Mouse (Mus musculus): ENCODE results near the gene Gm10300. TPM values are rescaled to one million over a fixed set of nuclear protein-coding genes. Genes with fewer than 3 reads are reported as not detected.

Gene Gm10300
- polyA plus RNA-seq, 1 experiment from 2014 or later, result 0.06 TPM

GRCm38 (mm10) chr4:132095043-132095442, 20.5 kb downstream of the Gm10300 start:
- no peak overlapping the region for H3K4me3 ChIP-seq
- H3K4me1 ChIP-seq, result peaks cover 2% of the 10 kb centered on the region; the same call in 1 of the 2 replicates
- 67% methylated on average over 7 of the region's 7 CpGs for WGBS
- H3K27ac ChIP-seq, result no peak overlapping the region
- no peaks in the 10 kb centered on the region for H3K27me3 ChIP-seq
- H3K9ac ChIP-seq, result no peak overlapping the region
- H3K36me3 ChIP-seq, result no peaks in the 10 kb centered on the region
- H3K9me3 ChIP-seq, result no peaks in the 10 kb centered on the region
- no peak overlapping the region for H3K4me2 ChIP-seq
- no peak for ATAC-seq (ENCODE audit: borderline replicate concordance, extremely low read depth, low FRiP score, low TSS enrichment)

- Histone ChIP-seq H3K36me3 (no peaks in the 10 kb centered on the region), H3K27ac (no peak overlapping the region), H3K4me1 (peaks cover 2% of the 10 kb centered on the region; the same call in 1 of the 2 replicates), H3K4me2 (no peak overlapping the region), H3K9ac (no peak overlapping the region), H3K27me3 (no peaks in the 10 kb centered on the region), H3K9me3 (no peaks in the 10 kb centered on the region), H3K4me3 (no peak overlapping the region)
- WGBS, result 47% methylated on average over 5 of the region's 5 CpGs
- ATAC-seq (ENCODE audit: borderline replicate concordance, extremely low read depth, low FRiP score, low TSS enrichment), result no peak
Observed at GRCm38 (mm10) chr4:132099548-132099947, 25.1 kb downstream of the Gm10300 start.

GRCm38 (mm10) chr4:132101152-132101551, 26.7 kb downstream of the Gm10300 start:
- Histone ChIP-seq H3K4me3 (no peak overlapping the region), H3K36me3 (no peaks in the 10 kb centered on the region), H3K4me1 (peaks cover 2% of the 10 kb centered on the region; the same call in 1 of the 2 replicates), H3K4me2 (no peak overlapping the region), H3K9ac (no peak overlapping the region), H3K9me3 (no peaks in the 10 kb centered on the region), H3K27ac (no peak overlapping the region), H3K27me3 (no peaks in the 10 kb centered on the region)
- ATAC-seq (ENCODE audit: borderline replicate concordance, extremely low read depth, low FRiP score, low TSS enrichment), result no peak
- WGBS, result 21% methylated on average over 3 of the region's 3 CpGs

GRCm38 (mm10) chr4:132108221-132108620, 33.7 kb downstream of the Gm10300 start:
- WGBS, result 88% methylated on average over 7 of the region's 7 CpGs
- no peak overlapping the region for H3K9ac ChIP-seq
- no peaks in the 10 kb centered on the region for H3K36me3 ChIP-seq
- no peak overlapping the region for H3K27ac ChIP-seq
- 0 out of 2 replicates have a peak, but pooled peaks cover under 1% of the 10 kb centered on the region for H3K4me1 ChIP-seq
- peaks cover 4% of the 10 kb centered on the region for H3K27me3 ChIP-seq
- H3K4me2 ChIP-seq, result no peak overlapping the region
- H3K4me3 ChIP-seq, result no peak overlapping the region
- H3K9me3 ChIP-seq, result no peaks in the 10 kb centered on the region
- no peak for ATAC-seq (ENCODE audit: borderline replicate concordance, extremely low read depth, low FRiP score, low TSS enrichment)

- Histone ChIP-seq H3K4me2 (no peak overlapping the region), H3K36me3 (no peaks in the 10 kb centered on the region), H3K4me1 (0 out of 2 replicates have a peak, but pooled peaks cover 4% of the 10 kb centered on the region), H3K4me3 (no peak overlapping the region), H3K27me3 (peaks cover 10% of the 10 kb centered on the region), H3K9ac (no peak overlapping the region), H3K27ac (no peak overlapping the region), H3K9me3 (no peaks in the 10 kb centered on the region)
- 79% methylated on average over 4 of the region's 4 CpGs for WGBS
- ATAC-seq (ENCODE audit: borderline replicate concordance, extremely low read depth, low FRiP score, low TSS enrichment), result no peak
Observed at GRCm38 (mm10) chr4:132111227-132111626, 36.7 kb downstream of the Gm10300 start.

- peak overlapping the region; percentile 28 for H3K9ac ChIP-seq
- H3K27me3 ChIP-seq, result peaks cover 10% of the 10 kb centered on the region
- peak overlapping the region; percentile 59 for H3K4me2 ChIP-seq
- no peak for ATAC-seq (ENCODE audit: borderline replicate concordance, extremely low read depth, low FRiP score, low TSS enrichment)
- peak overlapping the region; percentile 33 for H3K4me3 ChIP-seq
- WGBS, result 31% methylated on average over 53 of the region's 53 CpGs
- no peaks in the 10 kb centered on the region for H3K9me3 ChIP-seq
- H3K27ac ChIP-seq, result no peak overlapping the region
- H3K36me3 ChIP-seq, result no peaks in the 10 kb centered on the region
- H3K4me1 ChIP-seq, result 0 out of 2 replicates have a peak, but pooled peaks cover 4% of the 10 kb centered on the region
Observed at GRCm38 (mm10) chr4:132113411-132114095, 39.1 kb downstream of the Gm10300 start.

- WGBS, result 71% methylated on average over 4 of the region's 4 CpGs
- Histone ChIP-seq H3K4me3 (no peak overlapping the region), H3K9ac (no peak overlapping the region), H3K4me1 (0 out of 2 replicates have a peak, but pooled peaks cover 4% of the 10 kb centered on the region), H3K27ac (no peak overlapping the region), H3K36me3 (no peaks in the 10 kb centered on the region), H3K27me3 (peaks cover 10% of the 10 kb centered on the region), H3K4me2 (no peak overlapping the region), H3K9me3 (no peaks in the 10 kb centered on the region)
- no peak for ATAC-seq (ENCODE audit: borderline replicate concordance, extremely low read depth, low FRiP score, low TSS enrichment)
Observed at GRCm38 (mm10) chr4:132116315-132116714, 41.8 kb downstream of the Gm10300 start.

GRCm38 (mm10) chr4:132119566-132119965, 45.1 kb downstream of the Gm10300 start:
- Histone ChIP-seq H3K36me3 (no peaks in the 10 kb centered on the region), H3K9ac (no peak overlapping the region), H3K27me3 (no peaks in the 10 kb centered on the region), H3K4me2 (no peak overlapping the region), H3K9me3 (no peaks in the 10 kb centered on the region), H3K4me3 (no peak overlapping the region), H3K4me1 (no peaks in the 10 kb centered on the region), H3K27ac (no peak overlapping the region)
- 53% methylated on average over 9 of the region's 9 CpGs for WGBS
- ATAC-seq (ENCODE audit: borderline replicate concordance, extremely low read depth, low FRiP score, low TSS enrichment), result no peak

- no peak overlapping the region for H3K27ac ChIP-seq
- H3K27me3 ChIP-seq, result no peaks in the 10 kb centered on the region
- no peak overlapping the region for H3K4me3 ChIP-seq
- no peak overlapping the region for H3K9ac ChIP-seq
- H3K36me3 ChIP-seq, result no peaks in the 10 kb centered on the region
- no peak for ATAC-seq (ENCODE audit: borderline replicate concordance, extremely low read depth, low FRiP score, low TSS enrichment)
- H3K4me2 ChIP-seq, result no peak overlapping the region
- WGBS, result 72% methylated on average over 5 of the region's 5 CpGs
- no peaks in the 10 kb centered on the region for H3K9me3 ChIP-seq
- no peaks in the 10 kb centered on the region for H3K4me1 ChIP-seq
Observed at GRCm38 (mm10) chr4:132121674-132122073, 47.2 kb downstream of the Gm10300 start.

- 78% methylated on average over 1 of the region's 1 CpGs for WGBS
- ATAC-seq (ENCODE audit: borderline replicate concordance, extremely low read depth, low FRiP score, low TSS enrichment), result no peak
Observed at GRCm38 (mm10) chr4:132123166-132123565, 48.7 kb downstream of the Gm10300 start.

More at GRCm38 (mm10) chr4:132123166-132123565, 48.7 kb downstream of the Gm10300 start:
- Histone ChIP-seq H3K9me3 (no peaks in the 10 kb centered on the region), H3K27me3 (no peaks in the 10 kb centered on the region), H3K4me3 (no peak overlapping the region), H3K27ac (no peak overlapping the region), H3K4me1 (no peaks in the 10 kb centered on the region), H3K9ac (no peak overlapping the region), H3K4me2 (no peak overlapping the region), H3K36me3 (no peaks in the 10 kb centered on the region)

All from lung, embryonic 15.5 days (tissue).